Mouse (Mus musculus) liver, postnatal 0 days (tissue): ENCODE measurements around the gene 2310057M21Rik. TPM values are rescaled to one million over a fixed set of nuclear protein-coding genes. Genes with fewer than 3 reads are reported as not detected.

Experiments
- ATAC-seq: fragments of 200-750 bp; cut with Nextera tagmentation; 2 replicates; pipeline ENCODE4 v1.8.0; 2017; ENCODE audit warnings: mild to moderate bottlenecking, moderate library complexity
- DNase-seq: peaks from one replicate; pipeline ENCODE4 v3.0.0-alpha.2; 2016
- H3K27ac ChIP-seq: fragments of 300-500 bp; sonication (generic); 2 replicates; pipeline ENCODE4 v1.5.1; 2014; ENCODE audit warnings: antibody characterized with exemption, moderate library complexity, mild to moderate bottlenecking, low read depth
- H3K27me3 ChIP-seq: fragments of 300-500 bp; sonication (generic); 2 replicates; pipeline ENCODE4 v1.6.1; 2014; ENCODE audit warnings: low read length, control low read depth, mixed read lengths; ENCODE audit not compliant: insufficient read depth
- H3K36me3 ChIP-seq: fragments of 300-500 bp; sonication (generic); replicated peaks from 2 replicates; pipeline ENCODE4 v1.6.1; 2014; ENCODE audit warnings: mild to moderate bottlenecking, control low read depth, low read length, moderate library complexity, mixed read lengths; ENCODE audit not compliant: insufficient read depth
- H3K4me1 ChIP-seq: fragments of 300-500 bp; sonication (generic); 2 replicates; pipeline ENCODE4 v1.6.1; 2014; ENCODE audit warnings: antibody characterized with exemption, mild to moderate bottlenecking, control low read depth; ENCODE audit not compliant: insufficient read depth
- H3K4me2 ChIP-seq: fragments of 300-500 bp; sonication (generic); 2 replicates; pipeline ENCODE4 v1.6.1; 2014; ENCODE audit warnings: low read depth, mild to moderate bottlenecking, low read length, moderate library complexity, mixed read lengths
- H3K4me3 ChIP-seq: fragments of 300-500 bp; sonication (generic); 2 replicates; pipeline ENCODE4 v1.5.1; 2014; ENCODE audit warnings: low read depth, low read length
- H3K9ac ChIP-seq: fragments of 300-500 bp; sonication (generic); replicated peaks from 2 replicates; pipeline ENCODE4 v1.6.1; 2014; ENCODE audit warnings: mild to moderate bottlenecking, moderate library complexity
- H3K9me3 ChIP-seq: fragments of 300-500 bp; sonication (generic); 2 replicates; pipeline ENCODE4 v1.6.1; 2016; ENCODE audit warnings: mild to moderate bottlenecking, control low read depth, low read length, mixed read lengths
- CTCF ChIP-seq: sonication (generic); IDR thresholded peaks from 2 replicates; pipeline ENCODE4 v1.5.1; 2016; ENCODE audit warnings: antibody characterized with exemption, low read depth
- EP300 ChIP-seq: IDR thresholded peaks from 2 replicates; pipeline ENCODE4 v1.6.1; 2016; ENCODE audit warnings: antibody characterized with exemption, low read depth, mild to moderate bottlenecking
- WGBS: fragments of 180-500 bp; shearing (Covaris S2); extraction: QIAGEN DNeasy Blood & Tissue Kit; methylation state at CpG from one replicate; pipeline ENCODE4 v1.1.7; 2014; ENCODE audit not compliant: insufficient replicate concordance; 5-methylcytosine and 5-hydroxymethylcytosine counted together
- polyA plus RNA-seq: library from polyadenylated mRNA; unstranded; fragments of >200 nt; fragmentation: Nextera tagmentation; extraction: Ambion mirVana; gene quantifications from 2 replicates; pipeline ENCODE4 v1.2.1, GENCODE M21; 2015

The 2310057M21Rik gene
- polyA plus RNA-seq, 1 experiment from 2014 or later = 4.7 TPM

DNA sequence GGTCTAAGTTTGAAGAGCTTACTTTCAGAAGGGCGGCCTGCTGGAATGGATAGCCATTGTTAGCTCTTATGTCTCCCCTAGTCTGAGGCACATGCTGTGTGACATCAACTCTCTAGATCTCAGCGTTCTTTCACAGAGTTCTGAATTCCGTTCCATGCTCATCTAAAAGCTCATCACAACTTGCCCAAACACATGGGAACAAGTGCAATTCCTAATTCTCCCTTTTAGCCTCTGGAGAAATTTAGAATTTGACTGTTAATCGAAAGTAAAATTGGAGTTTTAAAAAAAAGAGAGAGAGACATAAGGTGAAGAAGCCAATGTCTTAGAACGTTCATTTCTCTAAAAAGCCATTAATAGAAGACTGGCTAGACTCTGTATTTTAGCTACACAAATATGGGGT, 33.1 kb downstream of the 2310057M21Rik start, which contains the start of gene Fam24b:
Fam24b (minus strand) TSS at position 101 of the 400 bp plus-strand sequence.
- 74% methylated on average over 5 of the region's 5 CpGs for WGBS
- Histone ChIP-seq H3K4me1 (no peaks in the 10 kb centered on the region), H3K27me3 (no peaks in the 10 kb centered on the region), H3K9ac (no peak within 1 kb of the TSS), H3K36me3 (no peaks in the 10 kb centered on the region), H3K9me3 (no peaks in the 10 kb centered on the region), H3K27ac (no peak within 1 kb of the TSS), H3K4me2 (no peak within 1 kb of the TSS), H3K4me3 (no peak within 1 kb of the TSS)
- ATAC-seq = no peak
- TF ChIP-seq CTCF = no peak
- no peak for TF ChIP-seq EP300
- no peak for DNase-seq

DNA sequence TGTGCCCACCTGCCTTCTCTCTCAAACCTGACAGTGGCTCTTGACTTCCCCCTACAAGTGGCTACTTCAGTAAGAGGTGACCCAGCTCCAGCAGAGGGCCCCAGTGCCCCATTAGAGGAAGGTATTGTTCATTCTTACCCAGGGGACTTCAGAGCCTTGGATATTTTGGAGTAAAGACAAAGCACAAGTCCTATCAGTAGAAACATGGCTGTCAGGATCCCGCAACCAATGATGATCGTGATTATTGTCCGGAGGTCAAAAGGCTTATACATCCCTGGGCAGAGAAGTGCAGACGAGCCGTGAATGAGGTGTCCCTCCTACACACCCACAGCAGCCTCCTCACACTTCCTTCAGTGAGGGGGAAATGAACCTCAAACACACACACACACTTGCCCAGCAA, 35.5 kb downstream of the 2310057M21Rik start:
- no peak for DNase-seq
- WGBS = 82% methylated on average over 5 of the region's 5 CpGs
- no peak overlapping the region for H3K9ac ChIP-seq
- no peak overlapping the region for H3K27ac ChIP-seq
- no peaks in the 10 kb centered on the region for H3K9me3 ChIP-seq
- TF ChIP-seq CTCF = 0 out of 2 replicates have a peak, but pooled peaks have one; percentile 14
- TF ChIP-seq EP300 = no peak
- H3K27me3 ChIP-seq = no peaks in the 10 kb centered on the region
- H3K4me3 ChIP-seq = no peak overlapping the region
- no peak for ATAC-seq
- no peaks in the 10 kb centered on the region for H3K36me3 ChIP-seq
- H3K4me2 ChIP-seq = no peak overlapping the region
- H3K4me1 ChIP-seq = no peaks in the 10 kb centered on the region

DNA sequence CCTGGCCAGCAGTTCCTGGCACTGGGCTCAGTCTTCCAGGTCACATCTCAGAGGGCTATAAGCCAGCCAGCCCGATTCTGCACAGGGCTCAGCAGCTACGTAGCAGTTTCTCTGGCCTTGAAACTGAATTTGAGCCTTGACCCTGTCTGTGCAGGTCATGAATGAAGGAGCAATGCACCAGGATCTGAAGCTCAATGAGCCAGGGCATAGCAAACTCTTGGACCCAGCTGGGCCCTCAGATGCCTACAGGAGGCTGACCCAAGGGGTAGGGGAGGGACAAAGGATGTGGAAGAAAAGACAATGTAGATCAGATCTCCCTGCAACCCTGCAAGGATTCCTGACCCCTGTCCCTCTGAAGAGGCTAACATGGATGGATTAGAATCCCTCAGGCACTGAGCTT, 40.4 kb downstream of the 2310057M21Rik start, which contains the start of gene Cuzd1:
Cuzd1 (minus strand) TSS at position 101 of the 400 bp plus-strand sequence.
- ATAC-seq = no peak
- H3K4me1 ChIP-seq = no peaks in the 10 kb centered on the region
- H3K4me3 ChIP-seq = no peak within 1 kb of the TSS
- H3K27ac ChIP-seq = no peak within 1 kb of the TSS
- TF ChIP-seq CTCF (no peak), EP300 (no peak)
- H3K9me3 ChIP-seq = no peaks in the 10 kb centered on the region
- H3K27me3 ChIP-seq = no peaks in the 10 kb centered on the region
- H3K9ac ChIP-seq = no peak within 1 kb of the TSS
- DNase-seq = no peak
- WGBS = 65% methylated on average over 2 of the region's 2 CpGs
- no peaks in the 10 kb centered on the region for H3K36me3 ChIP-seq
- H3K4me2 ChIP-seq = no peak within 1 kb of the TSS

DNA sequence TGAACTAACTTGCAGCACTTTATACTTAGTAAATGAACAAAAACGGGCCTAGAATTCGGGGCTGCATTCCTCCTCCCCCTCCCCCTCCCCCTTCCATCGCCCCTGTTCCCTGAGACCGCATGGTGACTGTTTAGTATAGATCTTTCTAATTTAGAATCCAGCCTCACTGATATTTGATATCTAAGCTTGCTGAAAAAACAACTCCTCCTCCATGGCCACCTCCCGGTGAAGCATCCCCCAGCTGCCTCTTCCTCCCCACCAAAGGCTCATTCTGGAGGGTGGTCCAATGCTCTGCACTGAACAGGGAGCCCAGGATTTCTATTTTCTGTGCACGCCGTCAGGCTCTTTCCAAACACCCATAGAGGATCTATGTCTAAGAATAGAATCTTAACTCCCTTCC, 44.2 kb downstream of the 2310057M21Rik start:
- Histone ChIP-seq H3K9ac (no peak overlapping the region), H3K27me3 (no peaks in the 10 kb centered on the region), H3K4me3 (no peak overlapping the region), H3K9me3 (no peaks in the 10 kb centered on the region), H3K4me1 (no peaks in the 10 kb centered on the region), H3K4me2 (no peak overlapping the region), H3K27ac (no peak overlapping the region), H3K36me3 (no peaks in the 10 kb centered on the region)
- ATAC-seq (no peak), DNase-seq (no peak)
- 78% methylated on average over 5 of the region's 7 CpGs for WGBS
- TF ChIP-seq CTCF (no peak), EP300 (no peak)

DNA sequence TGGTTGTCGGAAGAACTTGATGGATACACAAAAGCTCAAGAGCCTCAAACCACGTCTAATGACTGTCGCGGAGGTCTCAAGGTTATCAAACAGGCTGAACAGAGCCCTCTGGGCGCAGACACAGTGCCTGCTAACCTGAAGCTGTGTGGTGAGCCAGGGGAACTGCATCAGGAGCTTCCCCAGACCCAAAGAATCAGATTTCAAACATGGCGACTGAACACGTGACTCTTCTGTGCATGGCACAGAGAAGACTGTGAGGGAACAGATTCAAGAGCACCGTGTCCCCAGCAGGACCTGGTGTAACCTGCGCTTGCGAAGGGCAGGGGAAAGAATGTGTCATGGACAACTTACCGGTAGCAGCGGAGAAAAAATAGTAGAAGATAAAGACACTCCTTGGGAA, 45.0 kb downstream of the 2310057M21Rik start:
- Histone ChIP-seq H3K36me3 (no peaks in the 10 kb centered on the region), H3K9me3 (no peaks in the 10 kb centered on the region), H3K27me3 (no peaks in the 10 kb centered on the region), H3K9ac (no peak overlapping the region), H3K4me2 (no peak overlapping the region), H3K27ac (no peak overlapping the region), H3K4me1 (no peaks in the 10 kb centered on the region), H3K4me3 (no peak overlapping the region)
- no peak for DNase-seq
- TF ChIP-seq CTCF (no peak), EP300 (no peak)
- 60% methylated on average over 12 of the region's 12 CpGs for WGBS
- no peak for ATAC-seq

DNA sequence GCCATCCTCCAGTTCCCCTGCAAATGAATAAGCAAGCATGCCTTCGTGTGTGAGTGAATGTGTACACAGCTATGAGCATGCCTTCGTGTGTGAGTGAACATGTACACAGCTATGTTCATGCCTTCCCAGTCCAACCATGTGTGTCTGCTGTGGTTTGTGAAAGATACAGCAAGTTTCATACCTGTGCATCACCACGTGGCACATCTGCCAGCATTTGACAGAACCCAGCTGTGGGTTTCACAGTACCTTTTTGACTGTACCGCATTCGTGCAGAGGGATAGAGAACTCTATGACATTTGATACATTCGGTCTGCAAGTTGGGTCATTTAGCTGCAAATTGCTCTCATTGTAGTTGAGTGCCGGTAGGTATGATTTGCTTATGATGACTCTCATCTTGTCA, 48.1 kb downstream of the 2310057M21Rik start:
- H3K9me3 ChIP-seq = no peaks in the 10 kb centered on the region
- no peaks in the 10 kb centered on the region for H3K27me3 ChIP-seq
- H3K4me1 ChIP-seq = no peaks in the 10 kb centered on the region
- no peak overlapping the region for H3K4me3 ChIP-seq
- DNase-seq (no peak), ATAC-seq (no peak)
- WGBS = 74% methylated on average over 7 of the region's 7 CpGs
- TF ChIP-seq CTCF (no peak), EP300 (no peak)
- no peak overlapping the region for H3K4me2 ChIP-seq
- H3K27ac ChIP-seq = no peak overlapping the region
- H3K36me3 ChIP-seq = no peaks in the 10 kb centered on the region
- no peak overlapping the region for H3K9ac ChIP-seq

DNA sequence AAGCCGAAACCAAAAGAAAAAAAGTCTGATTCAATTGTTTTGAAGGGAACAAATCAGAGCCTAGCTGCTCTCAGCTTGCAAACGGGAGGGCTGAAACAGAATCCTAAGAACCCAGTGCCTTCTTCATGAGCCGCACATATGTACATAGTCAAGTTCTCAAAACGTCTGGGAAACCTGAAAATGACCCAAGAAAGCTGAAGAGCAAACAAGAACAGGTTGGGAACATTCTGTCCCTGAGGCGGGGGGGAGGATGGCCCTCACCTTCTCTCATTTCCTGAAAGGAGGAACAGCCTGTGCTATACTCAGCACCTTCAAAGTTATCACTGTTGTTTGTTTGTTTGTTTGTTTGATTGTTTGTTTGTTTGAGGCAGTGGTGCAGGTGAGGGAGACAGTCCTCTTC, 55.8 kb downstream of the 2310057M21Rik start:
- no peaks in the 10 kb centered on the region for H3K27me3 ChIP-seq
- no peak for ATAC-seq

More for the DNA sequence above, 55.8 kb downstream of the 2310057M21Rik start:
- no peaks in the 10 kb centered on the region for H3K36me3 ChIP-seq
- no peak overlapping the region for H3K4me3 ChIP-seq
- no peak for DNase-seq
- no peak overlapping the region for H3K27ac ChIP-seq
- no peaks in the 10 kb centered on the region for H3K4me1 ChIP-seq
- no peak overlapping the region for H3K4me2 ChIP-seq
- WGBS = 70% methylated on average over 5 of the region's 5 CpGs
- H3K9me3 ChIP-seq = no peaks in the 10 kb centered on the region
- no peak overlapping the region for H3K9ac ChIP-seq
- TF ChIP-seq CTCF (no peak), EP300 (no peak)
